Mouse (Mus musculus): ENCODE data around the gene Tbrg1. TPM values are rescaled to one million over a fixed set of nuclear protein-coding genes. Genes with fewer than 3 reads are reported as not detected.

Gene Tbrg1
- 23.0 and 26.5 TPM in 2 replicates for total RNA-seq (2015; ENCODE audit: low replicate concordance)
- 17.6 and 24.1 TPM in 2 replicates for total RNA-seq (2017; ENCODE audit: low replicate concordance)

DNA sequence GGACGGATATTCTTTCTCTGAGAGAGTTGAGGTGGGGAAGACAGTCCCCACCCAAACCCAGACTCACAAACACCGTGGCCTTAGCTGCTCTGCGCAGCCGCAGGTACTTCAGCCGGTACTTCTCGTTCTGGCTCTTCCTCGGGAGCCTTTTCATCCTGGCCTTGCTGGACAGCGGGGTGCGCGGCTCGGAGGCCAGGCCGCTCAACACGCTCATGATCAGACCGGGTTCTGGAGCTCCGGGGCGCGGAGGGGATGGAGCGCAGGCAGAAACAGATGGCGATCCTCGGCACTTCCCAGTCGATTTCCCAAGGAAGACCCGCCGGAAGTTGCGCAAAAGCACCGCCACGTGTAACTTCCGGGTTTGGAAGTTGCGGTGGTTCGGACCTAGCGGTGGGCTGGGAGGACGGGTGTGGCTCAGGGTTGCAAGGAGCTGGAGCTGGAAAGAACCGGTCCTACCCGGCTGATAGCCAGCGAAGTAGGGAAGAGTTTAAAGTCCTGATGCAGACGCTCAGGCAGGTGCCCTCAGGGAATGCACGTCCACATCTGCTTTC is at the start of gene Tbrg1:
Gene Tbrg1, minus strand, starts transcription at position 382 of the 551 bp plus-strand sequence.
- ATAC-seq (replicated peaks; ENCODE audit: low FRiP score, poor library complexity, severe bottlenecking) = peak; percentile 87

DNA sequence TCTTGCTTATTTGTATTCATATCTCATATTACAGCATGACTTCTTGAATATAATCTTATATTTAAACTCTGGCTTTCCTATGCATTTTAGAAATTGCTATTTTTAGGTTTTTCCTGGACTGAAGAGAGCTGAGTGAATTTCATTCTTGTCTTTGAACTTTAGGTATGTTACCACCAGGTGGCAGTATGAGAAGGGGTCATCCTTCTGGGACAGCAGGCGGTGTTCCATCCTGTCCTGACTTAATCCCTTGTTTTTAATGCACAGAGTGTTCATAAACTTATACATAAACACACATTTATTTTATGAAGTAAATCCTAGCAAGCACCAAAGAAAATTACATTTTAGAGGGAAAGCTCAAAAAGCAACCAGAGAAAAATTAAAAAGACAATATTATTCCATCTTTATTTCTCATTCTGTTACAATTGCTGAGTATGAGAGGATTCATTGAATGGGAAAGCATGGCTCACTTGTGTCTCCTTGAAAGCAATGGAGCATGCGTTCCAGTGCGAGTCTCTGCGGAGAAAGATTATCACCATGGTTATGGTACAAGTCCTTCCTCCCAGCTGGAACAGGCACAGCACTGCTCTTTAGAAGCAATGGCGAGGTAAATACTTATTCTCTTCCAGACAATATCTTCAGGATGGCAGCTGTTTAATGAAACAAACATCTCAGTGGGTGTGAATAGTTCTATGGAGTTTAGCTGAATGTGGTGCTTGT is 33.0 kb upstream of the Tbrg1 start:
- no peak for ATAC-seq (replicated peaks; ENCODE audit: low FRiP score, poor library complexity, severe bottlenecking)

DNA sequence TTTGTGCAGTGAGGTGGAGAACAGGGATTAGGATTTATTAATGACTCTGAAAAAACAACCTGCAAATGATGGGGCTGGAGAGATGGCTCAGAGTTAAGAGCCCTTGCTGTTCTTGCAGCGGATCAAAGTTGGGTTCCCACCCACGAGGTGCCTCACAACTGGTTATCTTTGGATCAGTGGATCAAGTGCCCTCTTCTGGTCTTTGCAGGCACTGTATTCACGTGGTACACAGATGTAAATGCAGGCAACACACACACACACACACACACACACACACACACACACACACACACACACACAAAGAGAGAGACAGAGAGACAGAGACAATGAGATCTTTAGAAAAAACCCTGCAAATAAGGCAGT is 30.8 kb upstream of the Tbrg1 start:
- ATAC-seq (replicated peaks; ENCODE audit: low FRiP score, poor library complexity, severe bottlenecking) = no peak

DNA sequence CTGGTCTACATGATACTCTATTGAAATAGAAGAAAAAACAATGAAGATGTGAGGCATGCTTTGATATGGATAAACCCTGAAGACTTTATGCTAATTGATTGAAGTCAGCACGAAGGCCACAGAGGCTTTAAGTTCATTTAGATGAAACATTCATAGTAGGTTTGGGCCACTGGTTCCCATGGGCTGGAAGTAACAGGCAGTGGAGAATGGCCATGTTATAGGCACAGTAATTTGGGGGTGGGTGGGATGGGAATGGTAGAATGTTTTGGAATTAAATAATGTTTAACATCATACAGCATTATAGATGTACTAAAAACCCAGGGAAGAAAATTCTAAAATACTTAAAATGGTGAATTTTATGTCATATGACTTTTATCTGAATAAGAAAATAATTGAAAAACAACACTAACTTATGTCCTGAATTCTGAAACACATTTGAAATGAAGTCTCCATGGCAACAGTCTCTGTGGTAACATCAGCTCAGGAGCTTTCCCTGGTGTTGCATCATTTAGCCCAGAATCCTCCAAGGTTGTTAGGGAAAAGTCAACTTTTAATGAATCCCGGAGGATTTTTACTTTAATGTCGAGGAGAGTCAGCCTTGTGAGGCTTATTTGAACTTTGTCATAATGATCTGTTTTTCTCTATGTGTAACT is 30.3 kb upstream of the Tbrg1 start:
- no peak for ATAC-seq (replicated peaks; ENCODE audit: low FRiP score, poor library complexity, severe bottlenecking)

DNA sequence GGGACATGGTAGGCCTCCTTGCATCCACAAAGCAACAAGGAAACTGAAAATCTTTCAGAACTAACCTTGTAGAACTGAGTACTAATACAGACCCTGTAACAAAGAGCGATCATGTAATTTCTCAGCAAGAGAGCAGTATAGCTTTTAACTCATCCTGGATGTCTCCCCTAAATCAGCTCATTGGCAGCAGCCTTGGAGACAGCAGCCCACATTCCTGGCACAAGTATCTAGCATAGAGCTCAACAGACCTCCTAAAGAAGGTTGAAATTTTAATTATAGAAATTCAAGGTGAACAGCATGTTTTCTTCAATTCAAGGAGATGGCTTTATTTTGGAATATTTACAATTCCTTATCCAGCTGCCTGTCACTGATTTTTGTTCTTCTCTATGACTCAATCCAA is 24.0 kb upstream of the Tbrg1 start:
- ATAC-seq (replicated peaks; ENCODE audit: low FRiP score, poor library complexity, severe bottlenecking) = no peak

DNA sequence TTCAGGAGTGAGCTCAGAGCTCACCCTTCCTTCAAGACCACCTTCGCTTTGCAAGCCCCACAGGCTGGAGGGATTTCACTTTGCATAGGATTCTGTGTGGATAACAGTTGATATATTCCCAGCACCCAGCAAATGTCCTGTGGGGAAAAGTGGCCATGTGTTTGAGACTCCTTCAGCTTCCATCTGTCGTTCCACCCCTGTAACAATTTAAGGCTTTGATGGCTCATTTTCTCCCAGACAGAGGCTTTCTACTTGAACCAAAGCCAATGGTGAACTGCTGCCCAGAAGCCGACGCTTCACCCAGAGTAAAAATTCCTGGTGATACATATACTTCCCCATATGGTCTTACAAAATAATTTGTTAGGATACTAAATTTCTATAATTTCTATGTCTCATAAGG is 18.2 kb upstream of the Tbrg1 start:
- no peak for ATAC-seq (replicated peaks; ENCODE audit: low FRiP score, poor library complexity, severe bottlenecking)

DNA sequence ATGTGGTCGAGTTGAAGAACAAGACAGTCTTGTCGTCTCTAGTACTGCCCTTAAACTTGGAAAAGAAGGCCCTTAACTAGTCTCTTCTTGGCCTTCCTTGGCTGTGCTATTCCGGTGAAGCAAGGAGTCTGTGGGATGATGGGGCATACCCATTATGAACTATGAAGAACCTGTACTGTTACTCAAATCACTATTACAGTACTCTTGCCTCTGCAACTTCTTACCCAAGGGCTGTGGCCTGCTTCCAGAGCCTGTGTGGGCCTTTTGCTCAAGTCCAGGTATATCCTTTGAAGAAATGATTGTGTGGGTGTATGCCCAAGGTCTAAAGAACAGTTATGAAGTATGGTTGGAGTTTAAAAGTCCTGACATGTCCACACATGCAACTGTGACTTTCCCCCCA is 13.1 kb upstream of the Tbrg1 start:
- ATAC-seq (replicated peaks; ENCODE audit: low FRiP score, poor library complexity, severe bottlenecking) = no peak

DNA sequence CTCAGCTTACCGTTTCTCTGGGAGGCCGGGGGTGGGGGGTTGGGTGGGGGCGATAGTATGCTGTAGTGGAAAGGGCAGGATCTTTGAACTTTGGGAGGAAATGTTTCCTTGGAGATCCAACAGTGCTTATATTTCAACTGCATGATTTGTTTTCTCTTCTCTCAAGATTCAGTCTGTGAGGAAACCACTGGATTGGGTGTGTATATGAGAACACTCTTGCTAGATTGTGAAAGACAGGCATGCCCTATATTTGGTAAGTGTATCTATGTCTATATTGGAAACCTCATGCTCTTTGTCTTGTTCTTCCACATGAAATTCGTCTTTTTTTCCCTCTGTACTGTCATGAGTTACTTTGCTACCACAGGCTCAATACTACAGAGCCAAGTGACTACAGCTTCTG is 12.6 kb upstream of the Tbrg1 start:
- ATAC-seq (replicated peaks; ENCODE audit: low FRiP score, poor library complexity, severe bottlenecking) = no peak

DNA sequence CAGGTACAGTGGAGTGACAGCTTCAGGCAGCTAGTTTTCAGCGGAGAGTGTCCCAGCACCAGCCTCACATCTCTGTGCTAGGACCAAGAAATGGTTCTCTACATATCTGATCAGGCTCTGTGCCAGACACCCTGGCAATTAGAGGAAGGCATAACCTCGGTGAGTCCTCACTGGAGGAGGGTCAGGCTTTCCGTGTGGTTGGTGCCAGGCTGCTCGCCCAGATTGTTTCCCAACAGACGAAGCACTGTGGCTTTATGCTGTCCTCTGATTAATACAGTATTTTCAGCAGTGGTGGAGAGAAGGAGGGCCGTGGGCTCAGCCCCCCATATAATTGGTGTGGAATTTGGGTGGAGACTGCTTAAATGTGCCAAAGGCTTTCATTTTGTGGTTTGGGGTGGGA is 12.0 kb upstream of the Tbrg1 start, which contains the start of gene Panx3:
Gene Panx3, minus strand, starts transcription at position 121 of the 400 bp plus-strand sequence.
- ATAC-seq (replicated peaks; ENCODE audit: low FRiP score, poor library complexity, severe bottlenecking) = no peak

DNA sequence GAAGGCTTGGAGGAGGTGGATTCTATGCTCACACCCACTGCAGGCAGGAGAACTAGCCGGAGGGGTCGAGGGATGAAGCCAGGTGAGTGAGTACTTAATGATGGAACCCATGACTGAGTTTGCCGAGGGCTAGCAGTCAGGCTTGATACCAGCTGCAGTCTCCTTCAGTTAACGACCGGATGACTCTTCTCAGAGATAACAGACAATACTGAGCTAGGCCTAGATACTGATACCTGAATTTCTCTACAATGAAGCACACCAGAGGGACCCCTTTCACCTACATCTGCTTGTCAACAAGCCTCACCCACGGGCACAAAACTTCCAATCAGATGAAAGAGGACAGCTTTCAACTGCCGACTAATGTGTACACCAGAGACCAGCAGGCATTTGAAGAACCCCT is 8.9 kb upstream of the Tbrg1 start:
- ATAC-seq (replicated peaks; ENCODE audit: low FRiP score, poor library complexity, severe bottlenecking) = no peak

DNA sequence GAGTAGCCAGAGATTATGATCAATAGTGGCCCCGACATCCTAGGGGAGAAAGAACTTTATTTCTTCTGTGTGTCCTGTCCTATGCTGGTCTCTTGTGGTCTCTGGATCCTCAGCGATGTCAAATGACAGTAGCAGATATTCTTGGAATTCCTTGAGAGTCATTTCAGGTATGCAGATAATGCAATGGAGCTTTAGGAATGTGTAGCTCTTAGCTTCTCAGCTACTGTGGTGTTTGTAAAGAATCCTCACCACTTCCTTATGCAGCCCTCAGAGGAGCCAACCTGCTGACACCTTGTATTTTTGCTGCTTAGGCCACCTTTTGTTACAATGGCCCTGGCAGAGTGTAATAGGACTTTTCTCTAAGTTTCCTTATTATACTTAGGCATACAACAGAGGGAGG is 7.5 kb upstream of the Tbrg1 start:
- ATAC-seq (replicated peaks; ENCODE audit: low FRiP score, poor library complexity, severe bottlenecking) = no peak

DNA sequence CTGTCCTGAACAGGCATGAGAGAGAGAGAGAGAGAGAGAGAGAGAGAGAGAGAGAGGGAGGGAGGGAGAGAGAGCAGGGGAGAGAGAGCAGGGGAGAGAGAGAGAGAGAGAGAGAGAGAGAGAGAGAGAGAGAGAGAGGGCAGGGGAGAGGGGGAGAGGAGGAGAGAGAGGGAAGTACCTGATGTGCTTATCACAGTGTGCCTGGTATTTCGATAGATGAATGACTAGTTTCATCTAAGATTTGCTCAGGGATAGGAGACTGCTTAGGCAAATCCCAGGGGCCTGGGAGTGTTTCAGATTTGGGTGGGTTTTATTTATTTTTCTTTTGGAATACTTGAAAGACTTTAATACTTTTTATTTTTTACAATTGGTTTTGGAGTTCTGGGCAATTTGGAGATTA is 6.1 kb upstream of the Tbrg1 start:
- ATAC-seq (replicated peaks; ENCODE audit: low FRiP score, poor library complexity, severe bottlenecking) = no peak

DNA sequence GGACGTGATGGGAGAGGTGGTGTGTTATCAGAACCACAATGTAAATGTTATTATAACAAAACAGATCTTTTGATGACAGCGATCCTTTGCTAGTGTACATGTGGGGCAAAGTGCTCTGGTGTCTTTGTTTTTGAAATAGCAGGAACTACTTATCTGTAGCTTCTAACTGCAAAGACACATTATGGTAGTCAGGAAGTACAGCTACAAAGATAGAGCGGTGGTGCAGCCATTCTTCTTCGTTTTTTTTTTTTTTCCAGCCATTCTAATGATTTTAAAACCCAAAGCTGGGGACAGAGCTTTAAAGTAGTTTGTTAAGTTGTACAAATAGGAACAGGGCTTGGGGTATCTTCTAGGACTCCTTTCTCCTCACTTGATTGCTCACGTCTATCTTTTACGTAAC is 2.3 kb upstream of the Tbrg1 start:
- no peak for ATAC-seq (replicated peaks; ENCODE audit: low FRiP score, poor library complexity, severe bottlenecking)

DNA sequence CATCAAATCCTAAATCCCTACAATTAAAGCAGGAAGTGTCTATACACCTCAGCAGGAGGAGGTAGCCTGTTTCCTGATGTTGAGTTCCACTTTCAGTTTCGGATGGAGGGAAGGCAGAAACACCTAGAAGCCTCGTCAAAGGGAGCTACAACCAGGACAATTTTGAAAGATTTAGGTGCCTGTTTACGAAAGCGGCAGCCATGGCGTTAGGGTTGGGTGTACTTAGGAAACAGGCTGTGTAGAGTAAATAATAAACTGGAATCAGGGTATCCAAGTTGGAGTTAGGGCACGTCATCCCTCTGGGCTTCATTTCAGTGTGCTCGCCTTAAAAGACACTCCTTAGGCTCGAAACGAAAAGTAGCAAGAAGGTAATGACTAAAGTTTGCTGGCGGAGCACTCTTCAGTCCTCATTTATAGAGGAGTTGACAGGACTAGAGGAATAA is 652 bp downstream of the Tbrg1 start:
- ATAC-seq (replicated peaks; ENCODE audit: low FRiP score, poor library complexity, severe bottlenecking) = peak; percentile 49

DNA sequence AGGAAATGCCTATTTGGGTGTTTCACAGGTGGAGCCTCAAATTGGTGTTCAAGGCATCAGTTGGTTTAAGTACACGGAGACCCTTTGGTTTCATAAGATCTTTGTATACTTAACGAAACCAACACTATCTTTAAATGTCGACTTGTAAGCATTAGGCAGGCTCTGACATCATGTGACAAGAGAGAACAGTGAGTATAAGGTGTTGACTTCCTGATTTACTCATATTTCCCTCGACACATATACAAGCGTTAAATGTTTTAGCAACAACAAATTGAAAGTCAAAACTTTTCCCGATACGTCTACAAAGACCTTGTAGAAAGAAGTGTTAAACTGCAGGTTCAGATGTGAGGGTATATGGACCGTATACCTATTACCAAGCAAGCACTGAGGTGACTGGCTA is 1.2 kb downstream of the Tbrg1 start:
- ATAC-seq (replicated peaks; ENCODE audit: low FRiP score, poor library complexity, severe bottlenecking) = peak; percentile 12; the same call in 1 of the 2 replicates

DNA sequence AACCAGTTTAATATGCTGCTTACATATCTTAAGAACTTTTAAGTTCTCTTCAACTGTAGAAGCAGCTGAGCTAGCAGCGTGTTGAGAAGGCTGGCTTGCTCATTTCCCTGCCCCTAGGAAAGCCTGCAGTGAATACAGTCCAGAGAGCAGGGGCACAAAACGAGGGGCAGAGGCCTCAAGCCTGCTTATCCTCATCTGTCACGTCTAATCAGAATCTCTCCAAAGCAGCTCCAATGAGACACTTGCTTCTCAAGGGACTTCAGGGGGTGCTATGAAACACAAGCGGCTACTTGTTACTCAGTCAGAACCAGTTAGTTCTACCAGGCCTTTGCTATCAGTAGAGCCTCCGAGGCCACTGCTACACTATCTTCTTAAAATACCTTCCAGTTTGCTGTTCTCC is 3.3 kb downstream of the Tbrg1 start:
- no peak for ATAC-seq (replicated peaks; ENCODE audit: low FRiP score, poor library complexity, severe bottlenecking)

DNA sequence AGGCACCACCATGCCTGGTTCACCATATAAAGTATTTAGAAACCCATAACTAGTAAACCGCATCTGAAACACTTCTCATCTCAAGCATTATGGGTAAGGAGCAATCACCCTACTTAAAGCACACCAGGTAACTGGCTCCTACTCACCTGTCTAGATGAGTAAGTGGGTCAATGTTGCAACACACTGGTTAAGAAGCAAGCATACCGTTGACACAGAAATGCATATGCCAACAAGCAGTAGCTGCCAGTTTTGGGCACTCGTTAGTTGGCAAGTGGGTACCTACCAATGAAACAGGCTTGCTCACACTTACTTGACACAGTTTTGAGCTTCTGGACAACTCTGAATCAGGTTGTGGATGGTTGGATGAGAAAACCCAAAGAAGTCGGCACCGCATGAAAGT is 6.5 kb downstream of the Tbrg1 start:
- no peak for ATAC-seq (replicated peaks; ENCODE audit: low FRiP score, poor library complexity, severe bottlenecking)

DNA sequence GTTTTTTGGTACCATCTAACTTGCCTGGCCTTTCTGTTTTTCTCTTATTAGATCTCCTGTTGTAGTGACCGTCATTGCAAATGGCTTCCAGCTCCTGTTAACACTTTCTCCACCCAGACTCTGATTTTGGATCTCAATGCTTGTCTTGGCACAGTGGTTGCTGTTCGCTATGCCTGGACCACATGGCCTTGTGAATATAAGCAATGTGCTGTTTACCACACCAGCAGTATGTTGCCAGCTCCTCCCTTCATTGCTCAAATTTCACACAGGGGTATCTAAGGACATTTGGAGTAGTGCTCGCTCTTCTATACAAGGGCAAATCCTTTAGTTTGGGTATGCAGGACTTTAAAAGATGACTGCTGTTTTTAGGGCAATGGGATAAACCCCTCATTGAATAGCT is 10.9 kb downstream of the Tbrg1 start:
- ATAC-seq (replicated peaks; ENCODE audit: low FRiP score, poor library complexity, severe bottlenecking) = no peak

DNA sequence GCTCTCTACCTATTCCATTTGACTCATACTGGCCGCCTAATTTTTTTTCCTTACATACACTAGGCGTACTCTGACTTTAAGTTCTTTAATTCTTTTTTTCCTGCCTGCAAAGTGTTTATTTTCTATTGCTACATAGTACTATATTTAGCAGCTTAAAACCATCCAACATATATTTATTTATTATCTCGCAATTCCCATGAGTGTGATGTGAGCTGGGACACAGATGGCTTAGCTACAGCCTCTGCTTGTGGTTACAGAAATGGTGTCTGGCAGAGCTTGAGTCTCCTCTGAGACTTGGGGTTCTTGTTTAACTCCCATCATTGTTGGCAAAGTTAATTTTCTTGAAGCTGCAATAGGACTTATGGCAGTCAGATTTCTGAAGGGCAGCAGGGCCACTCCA is 18.4 kb downstream of the Tbrg1 start:
- ATAC-seq (replicated peaks; ENCODE audit: low FRiP score, poor library complexity, severe bottlenecking) = no peak

DNA sequence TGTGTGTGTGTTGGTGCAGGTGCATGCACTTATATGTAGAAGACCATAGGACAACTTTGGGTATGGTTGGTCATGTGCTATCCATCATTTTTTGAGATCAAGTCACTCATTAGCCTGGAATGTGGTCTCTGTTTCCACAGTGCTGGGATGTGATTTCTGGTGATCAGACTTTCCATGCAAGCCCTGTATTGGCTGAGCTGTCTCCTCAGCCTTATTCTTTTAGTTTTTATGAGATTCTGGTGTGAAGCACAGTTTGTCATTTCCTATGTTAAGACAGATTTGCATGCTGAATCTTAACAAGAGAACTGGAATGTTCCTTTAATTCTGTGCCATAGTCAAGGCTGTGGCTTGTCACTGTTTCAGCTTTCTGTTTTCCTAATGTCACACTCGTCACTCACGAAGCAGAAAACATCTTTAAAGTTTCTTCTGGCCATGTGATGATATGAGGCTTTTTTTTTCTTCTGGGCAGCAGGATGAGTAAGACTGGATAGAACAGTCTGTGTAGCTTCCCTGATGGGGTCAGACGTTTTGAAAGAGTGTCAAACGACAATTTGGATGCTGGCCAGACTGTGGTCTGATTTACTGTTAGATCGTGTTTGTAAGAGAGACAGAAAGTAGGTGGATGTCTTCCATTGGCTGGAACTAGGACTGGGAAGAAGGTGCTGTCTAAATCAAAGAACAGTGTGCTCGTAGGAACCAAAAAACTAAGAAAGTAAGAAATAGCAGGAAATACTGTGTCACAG is 20.1 kb downstream of the Tbrg1 start:
- no peak for ATAC-seq (replicated peaks; ENCODE audit: low FRiP score, poor library complexity, severe bottlenecking)

DNA sequence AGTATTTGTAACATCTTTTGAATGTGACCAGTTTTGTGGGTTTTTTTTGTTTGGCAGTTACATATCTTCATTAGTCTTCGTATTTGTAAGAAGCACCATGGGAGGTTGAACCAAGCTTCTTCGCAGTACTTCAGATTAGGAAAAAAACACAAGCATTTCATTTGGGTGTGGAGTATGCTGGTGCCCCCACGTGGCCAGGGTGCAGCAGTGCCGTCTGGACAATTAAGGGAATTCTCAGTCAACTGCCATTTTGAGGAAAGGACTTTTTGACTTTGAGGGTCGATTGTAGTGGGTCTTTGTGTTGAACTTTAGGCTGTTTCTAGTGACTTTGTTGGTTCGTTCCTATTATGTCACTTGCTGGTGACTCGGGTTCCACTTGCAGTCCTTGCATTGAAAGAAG is 20.8 kb downstream of the Tbrg1 start:
- ATAC-seq (replicated peaks; ENCODE audit: low FRiP score, poor library complexity, severe bottlenecking) = peak; percentile 75; the same call in 1 of the 2 replicates

Data from erythroblast, adult 5-6 weeks (primary cell).